Mouse (Mus musculus): ENCODE measurements at regions not wholly inside any gene's neighbourhood (a gene's known extent, or its start where the extent isn't known, plus 50 kb on each side); places are given as distances from the start of the nearest gene placed in this dataset.

DNA sequence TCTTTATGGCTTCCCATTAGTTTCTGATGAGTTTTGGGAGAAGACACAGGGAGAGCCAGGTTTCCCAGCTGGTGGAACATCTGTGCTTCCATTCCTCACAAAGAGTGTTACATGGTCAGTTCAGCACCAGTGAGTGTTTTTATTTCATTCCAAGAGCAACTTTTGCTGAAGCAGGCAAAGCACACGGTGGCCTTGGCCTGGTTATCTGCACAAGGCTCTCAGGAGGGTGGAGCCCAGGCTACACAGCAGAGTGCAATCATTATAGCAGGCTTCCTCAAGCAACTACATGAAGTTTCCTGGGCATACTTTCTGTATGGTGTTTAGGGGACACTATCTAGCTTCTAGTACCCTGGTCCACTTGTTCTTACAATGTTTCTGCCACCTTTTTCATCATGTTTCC is 490.4 kb downstream of the Lrfn5 start:
- no peak for TF ChIP-seq CTCF (IDR thresholded peaks at IDR 0.05; ENCODE audit: low read depth)
- no peak for TF ChIP-seq EP300 (IDR thresholded peaks at IDR 0.05; ENCODE audit: low read depth)
